Mouse (Mus musculus) thymus, adult 2 months (tissue): ENCODE data around the gene Fcho1.

Experiments used
- CTCF ChIP-seq: fragments of 200-500 bp; IDR thresholded peaks from 2 replicates; pipeline ENCODE4 v1.5.1; 2012; ENCODE audit warnings: mild to moderate bottlenecking, control low read depth, low read length, moderate library complexity, borderline replicate concordance; ENCODE audit not compliant: control insufficient read depth, poor library complexity, insufficient read depth; ENCODE audit errors: extremely low read depth
- POLR2A ChIP-seq: fragments of 200-500 bp; IDR thresholded peaks from 2 replicates; pipeline ENCODE4 v1.6.1; 2012; ENCODE audit warnings: mild to moderate bottlenecking, low read length, control low read depth, moderate library complexity; ENCODE audit not compliant: control insufficient read depth, poor library complexity, insufficient read depth; ENCODE audit errors: extremely low read depth

DNA sequence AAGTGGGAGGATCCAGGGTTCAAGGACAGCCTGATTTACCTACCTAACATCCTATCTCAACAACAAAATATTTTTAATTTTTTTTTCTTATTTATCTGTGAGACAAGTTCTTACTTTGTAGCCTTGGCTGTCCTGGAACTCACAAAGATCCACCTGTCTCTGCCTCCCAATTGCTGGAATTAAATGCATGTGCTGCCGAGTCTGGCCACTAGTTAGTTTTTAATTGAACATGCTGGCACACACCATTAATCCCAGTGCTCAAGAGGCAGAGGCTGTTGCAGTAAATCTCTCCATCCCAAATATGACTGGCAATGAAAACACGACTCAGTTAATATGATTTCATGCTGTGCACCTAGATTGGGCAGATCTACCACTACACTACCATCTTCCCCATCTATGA lies 17.3 kb upstream of the Fcho1 start:
- TF ChIP-seq CTCF: no peak
- TF ChIP-seq POLR2A: no peak
